Mouse (Mus musculus): ENCODE measurements around the gene Gm44805. TPM values are rescaled to one million over a fixed set of nuclear protein-coding genes. Genes with fewer than 3 reads are reported as not detected.

Gene Gm44805
- polyA plus RNA-seq, 1 experiment from 2014 or later: 22.2 TPM

GRCm38 (mm10) chr7:19676662-19677061, 4.6 kb downstream of the Gm44805 start:
- peak overlapping the region; percentile 29 for H3K4me2 ChIP-seq
- H3K9ac ChIP-seq: no peak overlapping the region
- no peaks in the 10 kb centered on the region for H3K27me3 ChIP-seq
- no peaks in the 10 kb centered on the region for H3K36me3 ChIP-seq (replicated peaks)
- H3K4me1 ChIP-seq (replicated peaks): peaks cover 18% of the 10 kb centered on the region
- no peaks in the 10 kb centered on the region for H3K9me3 ChIP-seq (replicated peaks)
- peak; percentile 58 for ATAC-seq (ENCODE audit: insufficient read depth)
- peak overlapping the region; percentile 55 for H3K27ac ChIP-seq (replicated peaks)
- 63% methylated on average over 1 of the region's 1 CpGs for WGBS (ENCODE audit: insufficient replicate concordance)
- H3K4me3 ChIP-seq (replicated peaks): no peak overlapping the region; the same call in 1 of the 2 replicates

- no peaks in the 10 kb centered on the region for H3K27me3 ChIP-seq
- H3K9me3 ChIP-seq (replicated peaks): no peaks in the 10 kb centered on the region
- ATAC-seq (ENCODE audit: insufficient read depth): peak; percentile 17; the same call in 1 of the 2 replicates
- H3K9ac ChIP-seq: no peak overlapping the region
- H3K36me3 ChIP-seq (replicated peaks): no peaks in the 10 kb centered on the region
- peak overlapping the region; percentile 55 for H3K27ac ChIP-seq (replicated peaks)
- peaks cover 11% of the 10 kb centered on the region; the same call in 1 of the 2 replicates for H3K4me1 ChIP-seq (replicated peaks)
- peak overlapping the region; percentile 25 for H3K4me3 ChIP-seq (replicated peaks)
- WGBS (ENCODE audit: insufficient replicate concordance): 54% methylated on average over 10 of the region's 10 CpGs
- H3K4me2 ChIP-seq: peak overlapping the region; percentile 29
Observed at GRCm38 (mm10) chr7:19675824-19676223, 5.4 kb downstream of the Gm44805 start.

- Histone ChIP-seq H3K9ac (no peak overlapping the region), H3K4me3 (replicated peaks) (no peak overlapping the region)
Observed at GRCm38 (mm10) chr7:19673083-19673699, 8.0 kb downstream of the Gm44805 start.

GRCm38 (mm10) chr7:19671511-19671910, 9.7 kb downstream of the Gm44805 start:
- H3K9me3 ChIP-seq (replicated peaks): no peaks in the 10 kb centered on the region

More at GRCm38 (mm10) chr7:19673083-19673699, 8.0 kb downstream of the Gm44805 start:
- no peaks in the 10 kb centered on the region for H3K27me3 ChIP-seq
- peak overlapping the region; percentile 7; the same call in 1 of the 2 replicates for H3K4me2 ChIP-seq
- H3K36me3 ChIP-seq (replicated peaks): no peaks in the 10 kb centered on the region
- H3K9me3 ChIP-seq (replicated peaks): no peaks in the 10 kb centered on the region
- 49% methylated on average over 14 of the region's 14 CpGs for WGBS (ENCODE audit: insufficient replicate concordance)
- ATAC-seq (ENCODE audit: insufficient read depth): no peak
- H3K4me1 ChIP-seq (replicated peaks): peaks cover 22% of the 10 kb centered on the region
- no peak overlapping the region for H3K27ac ChIP-seq (replicated peaks)

GRCm38 (mm10) chr7:19668947-19669721, 12.1 kb downstream of the Gm44805 start:
- whole genome bisulfite sequencing (ENCODE audit: insufficient replicate concordance): 7% methylated on average over 10 of the region's 10 CpGs
- H3K27ac ChIP-seq (replicated peaks): peak overlapping the region; percentile 81
- no peaks in the 10 kb centered on the region for H3K27me3 ChIP-seq
- ATAC-seq (ENCODE audit: insufficient read depth): peak; percentile 33
- H3K9me3 ChIP-seq (replicated peaks): no peaks in the 10 kb centered on the region
- H3K9ac ChIP-seq: peak overlapping the region; percentile 4; the same call in 1 of the 2 replicates
- 0 out of 2 replicates have a peak overlapping the region, but pooled peaks have one; percentile 7 for H3K4me3 ChIP-seq (replicated peaks)
- peaks cover 28% of the 10 kb centered on the region for H3K4me1 ChIP-seq (replicated peaks)
- H3K4me2 ChIP-seq: peak overlapping the region; percentile 46
- H3K36me3 ChIP-seq (replicated peaks): no peaks in the 10 kb centered on the region

More at GRCm38 (mm10) chr7:19671511-19671910, 9.7 kb downstream of the Gm44805 start:
- no peak for ATAC-seq (ENCODE audit: insufficient read depth)
- no peaks in the 10 kb centered on the region for H3K36me3 ChIP-seq (replicated peaks)
- no peak overlapping the region for H3K9ac ChIP-seq
- H3K4me2 ChIP-seq: no peak overlapping the region
- H3K27me3 ChIP-seq: no peaks in the 10 kb centered on the region
- no peak overlapping the region for H3K4me3 ChIP-seq (replicated peaks)
- no peak overlapping the region for H3K27ac ChIP-seq (replicated peaks)
- WGBS (ENCODE audit: insufficient replicate concordance): 66% methylated on average over 10 of the region's 10 CpGs
- H3K4me1 ChIP-seq (replicated peaks): peaks cover 18% of the 10 kb centered on the region

- Histone ChIP-seq H3K9me3 (replicated peaks) (no peaks in the 10 kb centered on the region), H3K4me1 (replicated peaks) (peaks cover 44% of the 10 kb centered on the region), H3K4me3 (replicated peaks) (no peak overlapping the region), H3K27ac (replicated peaks) (no peak overlapping the region; the same call in 1 of the 2 replicates), H3K9ac (no peak overlapping the region), H3K4me2 (no peak overlapping the region), H3K36me3 (replicated peaks) (peaks cover 4% of the 10 kb centered on the region; the same call in 1 of the 2 replicates), H3K27me3 (no peaks in the 10 kb centered on the region)
- ATAC-seq (ENCODE audit: insufficient read depth): no peak
- WGBS (ENCODE audit: insufficient replicate concordance): 62% methylated on average over 2 of the region's 2 CpGs
Observed at GRCm38 (mm10) chr7:19667434-19667833, 13.8 kb downstream of the Gm44805 start.

GRCm38 (mm10) chr7:19666750-19667149, 14.5 kb downstream of the Gm44805 start:
- no peak overlapping the region for H3K4me3 ChIP-seq (replicated peaks)
- H3K9ac ChIP-seq: no peak overlapping the region
- peaks cover 47% of the 10 kb centered on the region for H3K4me1 ChIP-seq (replicated peaks)
- H3K4me2 ChIP-seq: no peak overlapping the region
- WGBS (ENCODE audit: insufficient replicate concordance): 61% methylated on average over 3 of the region's 3 CpGs
- no peaks in the 10 kb centered on the region for H3K27me3 ChIP-seq
- no peaks in the 10 kb centered on the region for H3K9me3 ChIP-seq (replicated peaks)
- no peak overlapping the region for H3K27ac ChIP-seq (replicated peaks)
- H3K36me3 ChIP-seq (replicated peaks): peaks cover 10% of the 10 kb centered on the region
- no peak for ATAC-seq (ENCODE audit: insufficient read depth)

- Histone ChIP-seq H3K4me2 (peak within 1 kb of the TSS; percentile 83), H3K4me1 (replicated peaks) (peaks cover 47% of the 10 kb centered on the region), H3K27me3 (no peaks in the 10 kb centered on the region), H3K4me3 (replicated peaks) (peak within 1 kb of the TSS; percentile 83), H3K36me3 (replicated peaks) (peaks cover 13% of the 10 kb centered on the region), H3K27ac (replicated peaks) (peak within 1 kb of the TSS; percentile 94), H3K9me3 (replicated peaks) (no peaks in the 10 kb centered on the region), H3K9ac (peak within 1 kb of the TSS; percentile 89)
- under 1% methylated on average over 63 of the region's 63 CpGs for WGBS (ENCODE audit: insufficient replicate concordance)
- peak; percentile 83 for ATAC-seq (ENCODE audit: insufficient read depth)
Observed at GRCm38 (mm10) chr7:19664955-19665841, 16.0 kb downstream of the Gm44805 start, which contains the start of gene Clptm1. Gene Clptm1 (minus strand): TSS chr7:19665033.

- WGBS (ENCODE audit: insufficient replicate concordance): under 1% methylated on average over 35 of the region's 37 CpGs
- H3K4me2 ChIP-seq: peak overlapping the region; percentile 83
- peak overlapping the region; percentile 75 for H3K27ac ChIP-seq (replicated peaks)
- H3K36me3 ChIP-seq (replicated peaks): peaks cover 20% of the 10 kb centered on the region
- peaks cover 42% of the 10 kb centered on the region for H3K4me1 ChIP-seq (replicated peaks)
- H3K27me3 ChIP-seq: no peaks in the 10 kb centered on the region
- H3K9me3 ChIP-seq (replicated peaks): no peaks in the 10 kb centered on the region
- peak overlapping the region; percentile 83 for H3K4me3 ChIP-seq (replicated peaks)
- peak overlapping the region; percentile 89 for H3K9ac ChIP-seq
- ATAC-seq (ENCODE audit: insufficient read depth): peak; percentile 55
Observed at GRCm38 (mm10) chr7:19664455-19664954, 16.7 kb downstream of the Gm44805 start.

- no peaks in the 10 kb centered on the region for H3K9me3 ChIP-seq (replicated peaks)
- peaks cover 25% of the 10 kb centered on the region for H3K36me3 ChIP-seq (replicated peaks)
- H3K4me2 ChIP-seq: peak overlapping the region; percentile 83
- peak overlapping the region; percentile 83 for H3K4me3 ChIP-seq (replicated peaks)
- H3K27me3 ChIP-seq: no peaks in the 10 kb centered on the region
- peaks cover 36% of the 10 kb centered on the region for H3K4me1 ChIP-seq (replicated peaks)
- peak overlapping the region; percentile 89 for H3K9ac ChIP-seq
- peak overlapping the region; percentile 75; the same call in 1 of the 2 replicates for H3K27ac ChIP-seq (replicated peaks)
- no peak for ATAC-seq (ENCODE audit: insufficient read depth)
- WGBS (ENCODE audit: insufficient replicate concordance): 13% methylated on average over 8 of the region's 8 CpGs
Observed at GRCm38 (mm10) chr7:19663940-19664339, 17.3 kb downstream of the Gm44805 start.
